Mouse (Mus musculus) cerebellum, postnatal 36 days (tissue): ENCODE data around the gene Tpd52l1.

Source experiments
- DNase-seq, 2 experiments: peaks; one replicate each; pipeline ENCODE4 v3.0.0; 2021 to 2022; ENCODE audit warnings: mixed read lengths in 2 of 2

Tpd52l1 gene

DNA sequence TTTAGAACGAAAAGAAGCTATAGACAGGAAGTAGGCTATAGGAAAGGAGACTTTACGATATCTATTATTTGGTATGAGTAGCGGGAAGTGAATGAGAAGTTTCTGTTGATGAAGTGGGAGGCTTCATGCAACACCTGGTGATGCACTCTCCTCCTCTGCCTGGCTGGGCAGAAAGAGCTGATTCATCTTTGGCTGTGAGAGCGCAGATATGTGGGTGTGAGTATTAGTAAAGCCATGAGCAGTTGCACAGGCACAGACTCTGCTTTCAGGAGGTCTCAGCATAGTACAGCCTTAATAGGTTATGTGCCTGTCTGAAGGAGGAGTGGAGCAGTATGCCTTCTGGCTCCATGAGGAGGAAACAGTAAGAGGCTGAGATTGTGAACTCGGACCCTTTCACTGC lies 109.3 kb downstream of the Tpd52l1 start:
- no peak for DNase-seq

DNA sequence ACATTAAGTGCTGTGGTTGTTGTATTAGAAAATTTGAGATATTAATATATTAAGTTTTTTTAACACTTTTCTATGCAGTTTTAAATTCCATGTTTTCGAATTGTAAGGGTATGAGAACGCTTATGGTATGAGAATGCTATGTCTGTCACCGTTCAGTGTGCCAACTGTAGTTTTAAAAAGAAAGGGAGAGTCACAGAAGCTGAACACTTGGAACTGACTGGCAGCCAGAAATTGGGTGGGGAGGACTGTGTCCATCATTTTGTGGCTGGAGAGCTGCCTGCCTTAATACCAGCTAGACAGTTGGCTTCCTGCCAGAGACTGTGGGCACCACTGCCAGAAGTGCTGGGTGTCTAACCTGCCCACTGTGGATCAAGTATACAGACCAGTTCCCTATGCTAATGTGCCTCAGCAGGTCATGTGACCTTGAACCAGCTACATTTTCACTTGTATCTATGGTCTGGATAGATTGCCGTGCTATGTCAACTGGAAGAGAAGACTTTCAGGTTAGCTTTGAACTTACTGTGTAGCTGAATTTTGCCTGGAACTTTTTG lies 114.5 kb downstream of the Tpd52l1 start:
- DNase-seq = peak; percentile 10 to 14

DNA sequence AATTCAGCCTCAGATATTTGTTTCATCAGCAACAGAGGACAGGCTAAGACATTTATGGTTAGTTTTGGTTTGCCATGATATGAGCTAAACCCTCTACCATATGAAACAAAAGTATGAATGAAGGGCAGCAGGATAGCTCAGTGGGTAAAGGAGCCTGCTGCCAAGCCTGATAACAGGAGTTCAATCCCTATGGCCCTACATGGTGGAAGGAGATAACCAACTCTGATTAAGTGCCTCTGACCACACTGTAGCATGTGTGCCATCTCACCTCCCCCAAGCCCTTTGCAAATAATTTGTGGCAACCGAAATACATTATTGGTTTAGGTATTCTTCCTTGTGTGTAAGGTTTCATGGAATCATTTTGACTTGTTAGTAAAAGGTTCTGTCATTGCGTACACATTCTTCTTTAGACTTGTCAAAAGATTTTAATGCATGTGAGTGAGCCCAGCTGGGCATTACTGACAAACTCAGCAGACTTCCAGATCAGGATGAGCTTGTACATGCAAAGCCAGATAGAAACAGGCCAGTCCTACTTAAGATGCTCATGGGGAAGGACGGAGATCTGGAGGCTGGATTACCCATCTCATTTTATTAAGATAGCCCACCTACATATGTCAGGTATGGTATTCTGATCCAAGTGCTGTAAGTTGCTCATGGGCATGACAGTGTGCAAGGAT lies 115.3 kb downstream of the Tpd52l1 start:
- no peak for DNase-seq

DNA sequence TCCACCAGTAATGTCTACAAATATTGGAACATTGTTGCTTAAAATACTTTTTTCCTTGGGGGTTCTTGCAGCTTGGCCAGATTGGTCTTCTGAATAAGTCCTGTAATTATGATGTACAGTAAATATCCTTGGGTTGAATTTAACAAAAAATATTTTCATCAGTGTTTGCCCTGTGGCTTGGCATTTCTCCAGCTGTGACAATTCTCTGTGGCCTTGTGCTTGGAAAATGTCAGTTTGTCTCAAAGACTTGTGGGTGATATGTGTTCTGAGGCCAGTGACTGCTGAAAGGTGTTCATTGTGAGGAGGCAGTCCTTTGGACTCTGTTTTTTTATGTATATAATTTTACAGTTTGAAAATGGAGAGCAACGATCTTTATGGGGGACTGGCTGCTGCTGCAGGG lies 116.3 kb downstream of the Tpd52l1 start:
- DNase-seq = no peak

DNA sequence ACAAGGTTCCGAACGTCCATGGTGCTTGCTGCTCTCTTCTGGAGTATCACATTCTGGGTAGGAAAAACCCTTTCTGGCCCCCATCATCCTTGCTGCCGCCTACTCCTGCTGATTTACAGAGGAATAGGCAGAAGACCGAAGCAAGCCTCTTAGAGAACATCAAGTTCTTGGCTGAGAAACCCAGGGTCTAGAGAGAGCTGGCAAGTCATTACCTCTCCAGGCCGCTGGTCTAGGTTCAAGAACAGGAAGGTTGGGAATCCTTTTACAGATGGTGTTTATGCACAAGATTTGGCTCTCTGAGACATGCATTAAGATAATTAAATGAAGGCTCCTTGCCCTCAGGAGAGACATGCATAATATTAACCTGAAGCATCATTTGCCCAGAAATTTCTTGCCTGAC lies 127.3 kb downstream of the Tpd52l1 start:
- no peak for DNase-seq

DNA sequence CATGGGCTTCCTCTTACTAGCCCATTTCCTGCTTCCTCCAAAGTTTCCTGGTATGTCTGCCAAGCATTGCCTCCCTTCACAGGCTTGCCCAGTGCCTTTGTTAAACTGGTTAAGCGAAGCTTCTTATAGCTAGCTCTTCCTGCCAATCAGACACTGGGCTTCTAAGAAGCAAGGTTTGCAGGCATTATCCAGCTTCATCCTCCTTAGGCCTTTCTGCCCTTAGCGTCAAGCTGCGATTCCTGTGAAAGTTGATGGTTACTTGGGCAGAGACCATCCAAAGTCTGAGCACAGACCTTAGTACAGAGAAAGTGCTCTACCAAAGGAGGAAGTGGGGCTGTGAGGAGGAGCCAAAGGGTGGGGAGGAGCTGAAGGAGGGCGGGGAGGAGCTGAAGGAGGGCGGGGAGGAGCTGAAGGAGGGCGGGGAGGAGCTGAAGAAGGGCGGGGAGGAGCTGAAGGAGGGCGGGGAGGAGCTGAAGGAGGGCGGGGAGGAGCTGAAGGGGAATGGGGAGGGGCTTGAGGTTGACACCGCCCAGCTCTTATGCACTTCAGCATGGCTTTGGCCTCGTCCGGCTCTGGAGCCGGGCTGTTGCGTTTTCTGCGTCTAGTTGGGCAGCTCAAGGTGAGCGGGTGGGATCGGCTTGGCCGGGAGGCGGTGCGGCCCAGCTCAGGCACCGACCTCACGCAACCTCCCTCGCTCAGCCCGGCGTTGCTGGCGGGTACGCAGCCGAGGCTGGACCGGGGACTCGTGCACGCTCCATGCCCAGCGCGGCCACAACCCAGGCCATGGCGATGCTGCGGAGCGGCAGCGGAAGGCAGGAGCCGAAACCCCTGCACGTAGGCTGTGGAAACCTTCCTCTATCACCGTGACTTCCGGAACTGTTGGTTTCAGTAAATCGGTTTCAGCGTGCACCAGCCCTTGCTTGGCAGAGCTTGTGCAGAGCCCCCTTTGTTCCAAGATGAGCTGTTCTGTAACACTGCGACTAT lies 132.6 kb downstream of the Tpd52l1 start, which contains the start of gene Hddc2:
Hddc2 (plus strand) TSS at position 519 of the 984 bp plus-strand sequence.
- DNase-seq = peak; percentile 56 to 63

DNA sequence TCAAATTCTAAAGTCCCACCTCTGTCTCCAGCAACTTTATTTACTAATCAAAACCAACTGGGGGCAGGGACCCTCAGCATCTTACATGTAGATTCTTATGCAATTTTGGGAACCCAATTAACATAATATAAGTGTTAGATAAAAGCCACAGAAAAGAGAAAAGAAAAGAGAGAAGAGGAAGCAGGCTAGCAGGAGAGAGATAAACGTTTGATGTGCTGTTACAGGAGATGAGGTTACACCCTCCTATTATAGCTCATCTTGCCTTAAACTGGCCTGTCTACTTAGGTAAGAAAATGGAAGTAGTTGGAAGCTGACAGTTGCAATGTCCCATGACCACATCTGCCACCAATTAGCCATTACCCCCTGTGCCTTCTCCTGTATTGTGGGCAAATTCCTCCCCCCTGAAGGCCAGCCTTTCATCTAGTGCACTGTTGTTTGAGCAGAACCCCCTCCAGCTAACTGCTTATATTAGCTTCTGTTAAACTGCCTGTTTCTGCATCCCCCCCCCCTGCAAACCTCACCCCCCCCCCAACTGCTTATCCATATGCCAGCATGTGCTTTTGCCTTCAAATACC lies 138.6 kb downstream of the Tpd52l1 start:
- no peak for DNase-seq

DNA sequence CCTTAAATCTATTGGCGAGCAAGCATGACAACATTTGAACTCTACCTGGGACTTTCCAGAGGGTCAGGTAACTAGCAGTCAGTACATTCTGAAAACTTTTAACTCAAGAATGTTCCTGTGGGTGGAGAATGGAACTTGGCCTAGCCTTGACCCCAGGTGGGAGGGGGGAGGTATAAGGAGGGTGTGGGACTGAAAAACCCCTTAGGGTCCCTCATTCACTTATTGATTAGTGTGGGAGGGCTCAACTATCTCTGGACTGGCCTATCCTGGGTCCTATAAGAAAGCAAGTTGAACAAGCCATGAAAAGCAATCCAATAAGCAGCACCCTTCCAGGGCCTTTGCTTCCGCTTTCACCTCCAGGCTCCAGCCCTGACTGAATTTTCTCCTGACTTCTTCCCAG lies 142.3 kb downstream of the Tpd52l1 start:
- DNase-seq = no peak

DNA sequence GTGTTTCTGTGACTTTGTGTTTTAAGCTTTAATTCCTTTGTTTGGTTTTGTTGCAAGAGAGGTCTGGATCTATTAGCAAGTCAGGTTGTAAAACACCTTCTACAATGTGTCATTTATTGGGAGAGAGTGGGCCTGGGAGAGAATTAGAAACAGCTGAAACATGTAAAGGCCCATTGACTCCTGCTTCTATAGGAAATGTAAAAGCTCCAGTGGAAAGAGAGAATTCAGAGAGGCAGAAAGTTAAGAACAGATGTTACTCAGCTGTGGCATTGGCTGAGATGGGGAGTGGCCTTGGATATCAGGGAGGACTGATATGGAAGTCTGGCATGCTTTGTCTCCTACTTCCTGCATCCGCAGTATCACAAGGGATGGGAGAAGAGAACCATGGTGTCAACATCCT lies 145.5 kb downstream of the Tpd52l1 start:
- no peak for DNase-seq

DNA sequence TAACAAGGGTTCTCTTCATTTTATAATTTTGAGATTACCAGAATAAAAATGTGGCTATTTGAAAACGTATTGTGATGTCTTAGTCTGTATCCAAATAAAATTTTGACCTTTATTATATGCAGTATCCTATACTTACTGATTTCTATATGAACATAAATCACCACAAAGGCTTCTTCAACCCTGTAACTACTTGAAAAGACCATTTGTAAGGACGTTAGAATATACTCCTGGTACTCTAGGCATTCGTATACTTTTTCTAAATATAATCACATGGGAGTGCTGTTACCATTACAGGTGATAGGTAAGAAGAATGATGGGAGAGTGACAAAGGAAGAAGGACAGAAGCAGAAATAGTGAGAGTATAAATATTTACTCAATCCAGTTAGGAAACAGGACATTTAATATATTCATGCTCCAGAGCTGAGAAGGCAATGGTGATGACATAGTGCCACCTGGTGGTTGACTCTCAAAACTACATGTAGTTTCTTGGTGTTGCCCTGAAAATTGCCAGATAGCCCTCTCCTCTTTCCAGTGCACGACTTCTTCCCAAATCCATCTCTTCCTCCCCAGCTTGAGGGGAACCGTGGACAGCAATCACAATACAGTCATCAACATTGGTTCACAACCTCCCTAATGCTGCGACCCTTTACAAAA lies 146.7 kb downstream of the Tpd52l1 start:
- DNase-seq = peak; percentile 38 to 69

DNA sequence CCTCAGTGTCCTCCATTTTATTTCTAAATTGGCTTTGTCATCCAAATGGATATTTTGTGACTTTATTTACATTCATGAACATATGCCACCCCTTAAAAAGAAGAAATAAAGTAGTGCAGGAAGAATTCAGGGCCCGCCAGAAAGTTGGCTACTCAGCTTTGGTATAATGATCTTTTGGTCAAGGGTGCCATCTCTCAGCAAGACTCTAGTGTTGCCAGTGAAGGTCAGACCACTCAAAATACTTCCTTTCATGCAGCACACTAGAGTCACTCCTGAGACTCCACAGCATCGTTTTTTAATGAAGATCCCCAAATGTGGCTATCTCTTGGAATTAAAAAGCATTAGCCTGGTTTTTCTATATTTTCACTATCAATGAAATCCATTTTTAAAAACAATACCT lies 147.5 kb downstream of the Tpd52l1 start:
- DNase-seq = no peak

DNA sequence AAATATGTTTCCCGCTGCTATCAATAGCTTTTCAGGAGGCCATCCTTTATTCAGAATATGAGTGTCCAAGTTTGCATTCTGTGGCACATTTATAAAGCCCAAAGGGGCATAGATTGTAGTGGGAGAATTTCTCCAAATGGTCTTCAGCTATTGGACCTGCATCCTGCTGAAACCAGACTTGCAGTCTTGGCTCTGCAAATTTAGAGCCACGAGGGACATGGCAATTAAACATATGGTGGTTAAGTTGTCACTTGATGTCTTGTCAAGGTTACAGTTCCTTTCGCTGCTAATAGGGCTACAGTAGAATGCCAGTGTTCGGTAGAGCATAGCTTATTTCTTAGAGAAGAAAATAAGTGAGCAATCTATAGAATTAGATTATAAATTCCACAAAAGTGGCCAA lies 148.7 kb downstream of the Tpd52l1 start:
- DNase-seq = no peak

DNA sequence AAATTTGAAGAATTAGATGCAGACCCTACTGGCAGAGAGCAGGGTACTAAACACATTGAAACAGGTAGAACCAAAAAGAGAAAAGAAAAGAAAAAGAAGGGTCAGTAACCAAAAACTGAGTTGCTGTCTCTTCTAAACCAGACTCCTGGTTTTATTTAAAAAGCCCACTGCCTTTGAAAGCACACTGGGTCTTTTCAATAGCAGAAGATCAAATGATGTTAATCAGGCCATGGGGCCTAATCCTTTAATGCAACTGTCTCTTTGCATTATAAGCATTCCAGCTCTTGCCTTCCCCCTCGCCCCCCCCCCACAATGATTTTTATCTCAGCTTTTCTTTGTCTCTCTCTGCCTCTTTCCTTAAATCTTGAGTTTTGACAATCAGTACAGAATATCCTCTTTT lies 149.3 kb downstream of the Tpd52l1 start:
- DNase-seq = no peak

DNA sequence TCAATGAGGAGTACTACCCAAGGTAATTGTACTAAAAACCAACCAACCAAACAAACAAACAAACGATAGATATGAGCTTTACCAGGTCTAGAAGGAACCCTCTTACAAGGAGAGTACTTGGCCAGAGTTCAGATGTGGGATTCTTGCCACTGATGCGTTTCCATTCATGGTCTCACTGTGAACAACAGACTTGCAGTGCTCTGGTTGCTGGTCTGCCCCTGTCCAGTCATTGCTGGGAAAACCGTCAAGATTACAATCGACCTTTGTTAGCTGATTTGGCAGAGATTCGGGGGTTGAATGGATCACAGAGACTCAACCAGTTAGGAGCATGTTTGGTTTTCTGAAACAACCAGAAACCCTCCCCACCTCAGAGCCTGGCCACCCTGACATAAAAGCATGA lies 150.1 kb downstream of the Tpd52l1 start:
- no peak for DNase-seq

DNA sequence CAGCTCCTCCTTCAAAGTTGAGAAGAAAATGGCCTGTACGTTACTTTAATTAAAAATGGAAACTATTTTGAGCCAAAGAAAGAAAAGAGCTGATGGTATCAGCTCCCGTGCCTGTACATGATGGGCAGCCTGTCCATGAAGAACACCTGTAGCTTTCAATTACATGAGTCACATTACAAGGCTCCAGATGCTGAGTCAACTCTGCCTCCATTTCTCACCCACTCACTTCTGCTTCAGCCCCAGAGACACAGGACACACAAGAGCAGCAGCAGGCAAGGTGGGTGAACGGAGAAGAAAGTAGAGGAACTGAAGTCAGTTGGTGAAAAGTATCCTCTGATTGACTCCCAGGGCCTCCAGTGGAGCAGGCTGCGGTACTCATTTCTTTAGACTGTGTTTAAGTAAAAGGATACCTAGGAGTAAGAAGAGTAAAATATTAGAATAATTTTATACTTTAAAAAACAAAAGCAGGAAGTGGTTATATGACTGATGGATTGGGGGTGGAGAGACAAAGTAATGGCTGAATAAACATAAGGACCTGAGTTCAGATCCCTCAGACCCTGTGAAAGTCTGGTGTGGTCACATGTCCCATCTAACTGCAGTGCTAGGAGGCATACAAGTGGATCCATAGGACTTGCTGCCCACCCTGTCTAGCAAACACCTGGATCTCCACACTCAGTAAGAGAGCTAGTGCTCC lies 156.9 kb downstream of the Tpd52l1 start:
- DNase-seq = no peak

DNA sequence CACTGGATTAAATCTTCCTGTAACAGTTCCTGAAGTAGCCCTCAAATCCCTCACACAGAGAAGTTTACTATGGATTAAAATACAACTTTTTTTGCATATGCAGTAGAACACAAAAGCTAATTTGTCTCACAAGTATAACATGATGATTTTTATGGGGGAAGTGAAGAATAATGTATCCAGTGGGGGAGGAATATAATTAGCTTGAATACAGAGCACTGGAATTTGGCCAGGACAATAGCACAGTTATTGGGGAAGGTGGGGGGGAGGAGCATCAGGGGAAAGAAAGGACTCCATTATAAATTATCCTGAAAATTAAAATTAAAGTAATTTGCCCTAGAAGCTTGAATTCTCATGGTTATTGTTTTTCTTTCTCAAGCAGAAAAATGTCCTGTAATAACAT lies 158.0 kb downstream of the Tpd52l1 start:
- no peak for DNase-seq
